Mouse (Mus musculus) embryonic fibroblast, embryonic 13.5 days (primary cell): ENCODE data around the gene Fbxo22.

Experiments used
- CTCF ChIP-seq: IDR thresholded peaks from 2 replicates; pipeline ENCODE4 v1.5.1; 2011; ENCODE audit warnings: mild to moderate bottlenecking, control low read depth, low read length, moderate library complexity, borderline replicate concordance; ENCODE audit not compliant: insufficient read depth
- POLR2A ChIP-seq: IDR thresholded peaks from 2 replicates; pipeline ENCODE4 v1.6.1; 2011; ENCODE audit warnings: low read depth, mild to moderate bottlenecking, control low read depth, low read length, moderate library complexity

DNA sequence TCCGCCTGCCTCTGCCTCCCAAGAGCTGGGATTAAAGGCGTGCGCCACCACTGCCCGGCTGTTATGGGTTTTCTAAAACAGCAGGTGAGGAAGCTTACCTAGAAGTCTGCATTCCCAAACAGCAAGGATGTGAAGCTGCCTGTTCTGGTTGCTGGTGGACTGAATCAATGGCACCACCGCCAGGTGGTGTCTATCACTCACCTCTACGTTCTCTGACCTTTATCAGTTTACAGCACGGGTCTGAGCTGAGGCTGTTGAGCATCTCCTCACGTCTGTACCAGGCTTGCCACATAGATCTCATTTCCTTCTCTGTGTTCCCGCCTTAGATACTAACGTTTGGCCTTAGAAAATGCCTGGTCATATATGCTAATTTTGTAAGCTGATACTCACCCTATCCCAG, 20.3 kb downstream of the Fbxo22 start:
- no peak for TF ChIP-seq CTCF
- no peak for TF ChIP-seq POLR2A
